In the genomic region with DNA sequence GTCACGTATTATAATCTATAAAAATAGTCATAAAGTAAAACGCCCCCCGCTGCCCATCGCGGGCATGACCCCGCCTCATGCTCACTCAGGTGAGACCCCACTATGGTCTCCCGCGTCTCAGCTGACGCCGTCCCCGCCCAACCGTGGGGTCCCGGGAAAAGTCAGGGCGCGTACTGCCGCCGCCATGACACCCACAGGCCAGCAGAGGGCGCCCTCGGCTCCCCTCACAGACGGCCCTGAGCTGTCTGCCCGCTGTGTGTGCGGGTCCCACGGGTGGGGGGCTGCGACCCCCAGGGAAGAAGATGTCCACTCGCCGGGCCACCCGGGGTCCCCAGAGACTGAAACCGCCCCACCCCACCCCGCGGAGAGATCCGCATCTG, we compare ENCODE assay signal across 8 mouse cellular contexts. TPM values are rescaled to one million over a fixed set of nuclear protein-coding genes. Genes with fewer than 3 reads are reported as not detected.
DNase-seq lines count a peak whose midpoint lies in the region; ATAC-seq and TF ChIP-seq lines count a peak whose summit lies in the region.

No protein-coding gene starts in this region.

- peak overlapping the region; percentile 95 for H3K27ac ChIP-seq in hindbrain, embryonic 13.5 days

- peak overlapping the region; percentile 72 for H3K9ac ChIP-seq in hindbrain, embryonic 13.5 days

- H3K9me3 ChIP-seq in hindbrain, embryonic 13.5 days, result peaks cover 3% of the 10 kb centered on the region

- 0 out of 2 replicates have a peak, but pooled peaks cover 2% of the 10 kb centered on the region for H3K4me1 ChIP-seq in hindbrain, embryonic 13.5 days (replicated peaks)

- 0% methylated on average over 31 of the region's 31 CpGs for WGBS in hindbrain, embryonic 13.5 days

- H3K36me3 ChIP-seq in hindbrain, embryonic 13.5 days, result no peaks in the 10 kb centered on the region

- CTCF ChIA-PET in Patski (lab: Charles Lee), result interaction anchor here (0.7 to 0.9 kb wide), 2 partner anchors 138 to 159 kb away, joined by 3 read pairs; no protein-coding TSS in a partner anchor

- DNase-seq in Patski (ENCODE audit: low read depth, low spot score), result no peak
- DNase-seq in cerebellum, adult 9-10 months, result peak; percentile 90
- peak; percentile 79 to 89 for DNase-seq in frontal cortex, postnatal 14 days (ENCODE audit: low spot score in 2 of 2)
- peak; percentile 59 to 88 for DNase-seq in left cerebral cortex, adult 9 months (ENCODE audit: low spot score in 2 of 2)
- peak; percentile 76 for DNase-seq in right cerebral cortex, postnatal 25 days
- peak; percentile 79 for DNase-seq in urinary bladder, postnatal 25 days (ENCODE audit: low spot score)

- ATAC-seq in Patski, result peak; percentile 20
- ATAC-seq in hindbrain, embryonic 13.5 days (ENCODE audit: low FRiP score), result peak; percentile 19
- peak; percentile 7; the same call in 1 of the 2 replicates for ATAC-seq in megakaryocyte, adult 5-6 weeks (ENCODE audit: poor library complexity, severe bottlenecking)

- POLR2A ChIA-PET in Patski (lab: Charles Lee), result no interaction called here

- TF ChIP-seq CTCF in Patski (IDR thresholded peaks at IDR 0.05), result peak; percentile 99

- peak overlapping the region; percentile 55 for H3K4me2 ChIP-seq in hindbrain, embryonic 13.5 days

- H3K4me3 ChIP-seq in hindbrain, embryonic 13.5 days, result peak overlapping the region; percentile 49

- peaks cover 3% of the 10 kb centered on the region for H3K27me3 ChIP-seq in Patski
- H3K27me3 ChIP-seq in hindbrain, embryonic 13.5 days, result no peaks in the 10 kb centered on the region

- in situ Hi-C loops in Patski (cut with MboI; ENCODE audit: low pct_unique_long_range_greater_than_20kb), result no loop called here

RNA-seq across cellular contexts. Expression of gene Scaf8, which starts 30.2 kb away (rescaled TPM):
- polyA plus RNA-seq in Patski (2021), result 45.4 TPM
- polyA plus RNA-seq in hindbrain, embryonic 13.5 days (2015; fragmentation: Nextera tagmentation; extraction: Ambion mirVana), result 16.8 and 17.3 TPM in 2 replicates
- total RNA-seq in megakaryocyte, adult 5-6 weeks (2015), result 34.1 and 43.8 TPM in 2 replicates
- total RNA-seq in megakaryocyte, adult 5-6 weeks (2017), result 29.1 and 35.5 TPM in 2 replicates
